In genomic region chr4:133095734-133096065, GRCm38 (mm10) we compare ENCODE assay signal across 8 mouse cellular contexts. TPM values are rescaled to one million over a fixed set of nuclear protein-coding genes. Genes with fewer than 3 reads are reported as not detected.
DNase-seq lines count a peak whose midpoint lies in the region; ATAC-seq and TF ChIP-seq lines count a peak whose summit lies in the region.
"Not testable (repeated sequence)": the region's sequence is repeated elsewhere in the genome, so short reads cannot be mapped to it uniquely, and the experiment has no call there.

No protein-coding gene starts in this region.

- H3K36me3 ChIP-seq in forebrain, embryonic 14.5 days (ENCODE audit: control insufficient read depth, insufficient read depth, low read length); heart, embryonic 16.5 days (ENCODE audit: control insufficient read depth, insufficient read depth); intestine, embryonic 16.5 days (ENCODE audit: control insufficient read depth, insufficient read depth, low read length); limb, embryonic 14.5 days (ENCODE audit: control insufficient read depth, insufficient read depth, low read length); lung, postnatal 0 days (ENCODE audit: insufficient read depth, low read length); neural tube, embryonic 12.5 days: not testable (repeated sequence)

- not testable (repeated sequence) for H3K9me3 ChIP-seq in forebrain, embryonic 14.5 days (replicated peaks; ENCODE audit: control insufficient read depth, low read length); heart, embryonic 16.5 days (replicated peaks; ENCODE audit: control insufficient read depth, low read length); intestine, embryonic 16.5 days (ENCODE audit: control insufficient read depth, low read length); limb, embryonic 14.5 days (ENCODE audit: control insufficient read depth, low read length); lung, postnatal 0 days (ENCODE audit: low read length); neural tube, embryonic 12.5 days

- not testable (repeated sequence) for ATAC-seq in forebrain, embryonic 14.5 days; heart, embryonic 16.5 days (replicated peaks; ENCODE audit: extremely low read depth, insufficient read depth, low FRiP score); intestine, embryonic 16.5 days; limb, embryonic 14.5 days (ENCODE audit: low FRiP score, low read depth); neural tube, embryonic 12.5 days (ENCODE audit: low FRiP score, low read depth)
- peak; percentile 2; the same call in 1 of the 2 replicates for ATAC-seq in lung, postnatal 0 days

- peak; percentile 39; the same call in 1 of the 2 replicates for TF ChIP-seq CTCF in lung, postnatal 0 days (IDR thresholded peaks at IDR 0.05)

- H3K9ac ChIP-seq in forebrain, embryonic 14.5 days (ENCODE audit: low read length): peak overlapping the region; percentile 13; the same call in 1 of the 2 replicates
- H3K9ac ChIP-seq in heart, embryonic 16.5 days (ENCODE audit: low read length): peak overlapping the region; percentile 50
- H3K9ac ChIP-seq in intestine, embryonic 16.5 days (ENCODE audit: low read depth, low read length): peak overlapping the region; percentile 55
- not testable (repeated sequence) for H3K9ac ChIP-seq in limb, embryonic 14.5 days (ENCODE audit: low read depth, low read length, severe bottlenecking); lung, postnatal 0 days (replicated peaks; ENCODE audit: low read depth)
- H3K9ac ChIP-seq in neural tube, embryonic 12.5 days: peak overlapping the region; percentile 17; the same call in 1 of the 2 replicates

- peaks cover 38% of the 10 kb centered on the region for H3K4me1 ChIP-seq in forebrain, embryonic 14.5 days (ENCODE audit: control insufficient read depth, insufficient read depth, low read length)
- H3K4me1 ChIP-seq in heart, embryonic 16.5 days (ENCODE audit: control insufficient read depth, insufficient read depth, low read length): peaks cover 51% of the 10 kb centered on the region
- peaks cover 49% of the 10 kb centered on the region for H3K4me1 ChIP-seq in intestine, embryonic 16.5 days (ENCODE audit: control insufficient read depth, insufficient read depth, low read length)
- peaks cover 42% of the 10 kb centered on the region for H3K4me1 ChIP-seq in limb, embryonic 14.5 days (ENCODE audit: control insufficient read depth, insufficient read depth, low read length)
- H3K4me1 ChIP-seq in lung, postnatal 0 days (ENCODE audit: insufficient read depth, low read depth, low read length): peaks cover 34% of the 10 kb centered on the region
- peaks cover 45% of the 10 kb centered on the region for H3K4me1 ChIP-seq in neural tube, embryonic 12.5 days

- peak overlapping the region; percentile 41 for H3K4me2 ChIP-seq in forebrain, embryonic 14.5 days (ENCODE audit: low read length)
- peak overlapping the region; percentile 30 for H3K4me2 ChIP-seq in heart, embryonic 16.5 days (ENCODE audit: low read depth, low read length)
- peak overlapping the region; percentile 19 for H3K4me2 ChIP-seq in intestine, embryonic 16.5 days (ENCODE audit: low read depth, low read length)
- H3K4me2 ChIP-seq in limb, embryonic 14.5 days (replicated peaks; ENCODE audit: low read depth, low read length, severe bottlenecking): peak overlapping the region; percentile 33
- peak overlapping the region; percentile 39 for H3K4me2 ChIP-seq in lung, postnatal 0 days (replicated peaks; ENCODE audit: low read depth, low read length)
- H3K4me2 ChIP-seq in neural tube, embryonic 12.5 days (replicated peaks): peak overlapping the region; percentile 48

- WGBS in forebrain, embryonic 14.5 days: 5% methylated on average over 3 of the region's 3 CpGs
- WGBS in heart, embryonic 16.5 days: 25% methylated on average over 3 of the region's 3 CpGs
- WGBS in intestine, embryonic 16.5 days: 16% methylated on average over 3 of the region's 3 CpGs
- 25% methylated on average over 3 of the region's 3 CpGs for WGBS in limb, embryonic 14.5 days
- 24% methylated on average over 3 of the region's 3 CpGs for WGBS in lung, postnatal 0 days
- 7% methylated on average over 3 of the region's 3 CpGs for WGBS in neural tube, embryonic 12.5 days

- TF ChIP-seq POLR2A in limb, embryonic 14.5 days (IDR thresholded peaks at IDR 0.05; ENCODE audit: borderline replicate concordance, extremely low read depth, insufficient read depth, insufficient read length): not testable (repeated sequence)

- peak overlapping the region; percentile 89 for H3K27ac ChIP-seq in forebrain, embryonic 14.5 days (ENCODE audit: low read depth, low read length)
- peak overlapping the region; percentile 96 for H3K27ac ChIP-seq in heart, embryonic 16.5 days (ENCODE audit: low read length)
- H3K27ac ChIP-seq in intestine, embryonic 16.5 days (ENCODE audit: low read length): peak overlapping the region; percentile 91
- H3K27ac ChIP-seq in limb, embryonic 14.5 days (replicated peaks; ENCODE audit: low read depth, low read length): peak overlapping the region; percentile 3
- peak overlapping the region; percentile 85 for H3K27ac ChIP-seq in lung, postnatal 0 days (ENCODE audit: low read length)
- H3K27ac ChIP-seq in neural tube, embryonic 12.5 days: peak overlapping the region; percentile 33

- peak; percentile 63 for DNase-seq in cerebellum, adult 9-11 months
- DNase-seq in forebrain, embryonic 14.5 days (ENCODE audit: low spot score): peak; percentile 69
- DNase-seq in limb, embryonic 14.5 days (ENCODE audit: low spot score): not testable (repeated sequence)
- peak; percentile 47 for DNase-seq in lung, postnatal 0 days (ENCODE audit: low spot score)
- peak; percentile 14 for DNase-seq in thymus, postnatal 0 days (ENCODE audit: low spot score)

- H3K4me3 ChIP-seq in forebrain, embryonic 14.5 days (ENCODE audit: low read depth, low read length); lung, postnatal 0 days (ENCODE audit: low read depth, low read length): not testable (repeated sequence)
- H3K4me3 ChIP-seq in heart, embryonic 16.5 days (ENCODE audit: low read length): peak overlapping the region; percentile 31
- peak overlapping the region; percentile 14 for H3K4me3 ChIP-seq in intestine, embryonic 16.5 days (ENCODE audit: low read length)
- peak overlapping the region; percentile 13; the same call in 1 of the 2 replicates for H3K4me3 ChIP-seq in limb, embryonic 14.5 days (replicated peaks; ENCODE audit: low read length)
- peak overlapping the region; percentile 20; the same call in 1 of the 2 replicates for H3K4me3 ChIP-seq in neural tube, embryonic 12.5 days

- TF ChIP-seq EP300 in lung, postnatal 0 days (IDR thresholded peaks at IDR 0.05): not testable (repeated sequence)

- not testable (repeated sequence) for H3K27me3 ChIP-seq in forebrain, embryonic 14.5 days (replicated peaks; ENCODE audit: control insufficient read depth, insufficient read depth, low read length); heart, embryonic 16.5 days (ENCODE audit: control insufficient read depth, insufficient read depth, low read length); intestine, embryonic 16.5 days (replicated peaks; ENCODE audit: control insufficient read depth, insufficient read depth, low read length); limb, embryonic 14.5 days (ENCODE audit: control insufficient read depth, insufficient read depth, low read length); lung, postnatal 0 days (replicated peaks; ENCODE audit: insufficient read depth, low read length); neural tube, embryonic 12.5 days (replicated peaks)

RNA-seq across cellular contexts. Expression of gene Wasf2, which starts 34.6 kb away (rescaled TPM):
- polyA plus RNA-seq in forebrain, embryonic 14.5 days (2014; fragmentation: Nextera tagmentation; extraction: Ambion mirVana): 28.3 and 30.4 TPM in 2 replicates
- polyA plus RNA-seq in heart, embryonic 16.5 days (2015; fragmentation: Nextera tagmentation; extraction: Ambion mirVana): 45.0 and 66.3 TPM in 2 replicates
- 76.9 and 81.9 TPM in 2 replicates for polyA plus RNA-seq in intestine, embryonic 16.5 days (2015; fragmentation: Nextera tagmentation; extraction: Ambion mirVana)
- 62.0 and 70.9 TPM in 2 replicates for polyA plus RNA-seq in limb, embryonic 14.5 days (2012; rRNA removed)
- polyA plus RNA-seq in limb, embryonic 14.5 days (2014; fragmentation: Nextera tagmentation; extraction: Ambion mirVana): 92.2 and 96.6 TPM in 2 replicates
- polyA plus RNA-seq in lung, postnatal 0 days (2015; fragmentation: Nextera tagmentation; extraction: Ambion mirVana): 149 and 153 TPM in 2 replicates
- 30.5 and 48.9 TPM in 2 replicates for polyA plus RNA-seq in neural tube, embryonic 12.5 days (2016; fragmentation: Nextera tagmentation; extraction: Ambion mirVana)
- 140 and 190 TPM in 2 replicates for polyA plus RNA-seq in thymus, postnatal 0 days (2015; fragmentation: Nextera tagmentation; extraction: Ambion mirVana)

Comparison
In these comparisons a context has a peak if more than half of its experiments do, and no peak if none do; other contexts are left out.
1. H3K27ac ChIP-seq: peak in every context shown above with its lines; median percentile 96 in heart, embryonic 16.5 days; 91 in intestine, embryonic 16.5 days; 89 in forebrain, embryonic 14.5 days; 85 in lung, postnatal 0 days; 33 in neural tube, embryonic 12.5 days; 3 in limb, embryonic 14.5 days.